Mouse (Mus musculus) yolk sac, embryonic 10.5 days (tissue): ENCODE measurements at regions not wholly inside any gene's neighbourhood (a gene's known extent, or its start where the extent isn't known, plus 50 kb on each side); places are given as distances from the start of the nearest gene placed in this dataset.

Experiments used
- DNase-seq: peaks from one replicate; pipeline ENCODE4 v3.0.0-alpha.2; 2017; ENCODE audit warnings: low spot score

DNA sequence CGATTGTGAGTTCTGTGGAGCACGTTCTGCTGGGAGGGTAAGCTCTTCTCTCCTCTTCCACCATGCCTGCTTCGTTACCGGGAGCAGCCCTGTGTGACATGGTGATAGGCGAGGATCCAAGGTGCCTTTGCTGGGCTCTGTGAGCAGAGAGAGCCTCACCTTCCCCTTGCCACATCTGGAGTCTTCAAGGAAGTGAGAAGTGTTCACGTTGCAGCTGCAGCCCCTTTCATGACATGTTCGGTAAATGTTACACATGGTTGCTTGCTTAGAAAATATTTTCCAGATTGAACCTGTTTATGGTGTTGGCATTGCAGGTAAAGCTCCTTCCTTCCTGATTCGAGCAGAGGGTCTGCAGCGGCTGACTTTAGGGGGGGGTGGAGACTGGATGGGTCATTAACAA is 244.0 kb downstream of the Ttll7 start:
- DNase-seq = no peak

DNA sequence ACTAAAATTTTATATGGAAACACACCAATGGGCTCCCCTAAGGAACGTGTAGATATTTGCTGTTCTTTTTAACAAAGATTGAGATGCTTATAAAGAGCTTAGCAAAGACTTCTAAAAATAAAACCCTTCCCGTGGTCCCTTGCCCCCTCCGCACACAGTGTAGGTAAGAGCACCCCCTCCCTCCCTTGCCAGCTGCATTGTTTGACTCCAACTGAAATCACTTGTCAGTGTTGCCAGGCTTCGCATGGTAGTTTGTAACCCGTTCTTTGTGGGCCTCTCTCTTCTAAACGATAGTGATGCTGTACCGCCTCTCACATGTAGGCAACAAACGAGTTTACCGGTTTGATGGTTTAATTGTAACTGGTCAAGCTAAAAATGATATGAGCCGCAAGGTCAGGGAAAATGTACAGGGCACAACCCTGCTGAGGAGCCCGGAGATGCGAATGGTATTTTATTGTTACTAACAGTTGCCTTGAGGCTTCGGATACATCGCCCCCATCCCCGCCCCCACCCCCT is 246.0 kb downstream of the Ttll7 start:
- no peak for DNase-seq

DNA sequence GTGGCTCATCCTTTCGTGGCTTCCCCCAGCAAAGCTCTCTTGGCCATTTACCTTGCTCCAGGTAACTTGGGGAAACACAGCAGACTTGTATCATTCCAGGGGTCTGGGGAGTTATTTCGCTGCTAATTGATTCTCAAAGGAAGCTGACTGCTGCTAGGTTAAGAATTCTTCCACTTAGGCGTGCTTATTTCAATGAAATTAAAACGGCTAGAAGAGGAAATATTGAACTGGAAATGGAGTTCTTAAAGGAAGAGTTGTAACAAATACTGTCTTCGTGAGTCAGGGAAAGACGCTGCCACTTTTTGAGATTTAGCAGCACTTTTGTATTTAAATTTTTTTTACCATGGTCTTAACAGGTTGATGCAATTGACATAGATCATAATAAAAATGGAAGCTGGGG is 246.4 kb downstream of the Ttll7 start:
- no peak for DNase-seq

DNA sequence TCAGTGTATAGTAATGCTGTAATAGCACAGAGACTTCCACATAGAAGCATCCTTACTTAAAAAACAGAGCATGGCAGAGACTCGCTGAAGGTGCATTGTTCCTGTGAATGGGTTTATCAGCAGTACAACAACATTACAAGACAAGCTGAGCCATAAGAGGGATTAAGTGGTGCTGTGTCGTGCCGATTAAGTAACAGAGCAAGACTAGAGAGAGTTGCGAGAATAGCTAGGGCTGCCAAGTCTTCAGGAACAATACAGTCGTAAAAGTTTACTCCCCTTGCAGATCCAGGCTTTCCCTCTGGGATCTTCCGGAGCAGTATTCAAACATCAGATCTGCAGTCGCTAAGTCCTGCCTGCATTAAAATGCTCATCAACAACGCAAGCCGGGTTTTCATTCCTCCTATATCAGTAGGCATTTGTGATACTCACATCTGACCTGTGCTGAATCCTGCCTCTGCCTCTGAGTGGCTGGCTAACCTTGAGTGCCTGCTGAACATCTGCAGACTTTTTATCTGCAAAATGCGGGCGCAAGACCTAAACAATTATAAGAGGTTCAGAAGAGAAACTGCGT is 247.1 kb downstream of the Ttll7 start:
- DNase-seq = no peak

DNA sequence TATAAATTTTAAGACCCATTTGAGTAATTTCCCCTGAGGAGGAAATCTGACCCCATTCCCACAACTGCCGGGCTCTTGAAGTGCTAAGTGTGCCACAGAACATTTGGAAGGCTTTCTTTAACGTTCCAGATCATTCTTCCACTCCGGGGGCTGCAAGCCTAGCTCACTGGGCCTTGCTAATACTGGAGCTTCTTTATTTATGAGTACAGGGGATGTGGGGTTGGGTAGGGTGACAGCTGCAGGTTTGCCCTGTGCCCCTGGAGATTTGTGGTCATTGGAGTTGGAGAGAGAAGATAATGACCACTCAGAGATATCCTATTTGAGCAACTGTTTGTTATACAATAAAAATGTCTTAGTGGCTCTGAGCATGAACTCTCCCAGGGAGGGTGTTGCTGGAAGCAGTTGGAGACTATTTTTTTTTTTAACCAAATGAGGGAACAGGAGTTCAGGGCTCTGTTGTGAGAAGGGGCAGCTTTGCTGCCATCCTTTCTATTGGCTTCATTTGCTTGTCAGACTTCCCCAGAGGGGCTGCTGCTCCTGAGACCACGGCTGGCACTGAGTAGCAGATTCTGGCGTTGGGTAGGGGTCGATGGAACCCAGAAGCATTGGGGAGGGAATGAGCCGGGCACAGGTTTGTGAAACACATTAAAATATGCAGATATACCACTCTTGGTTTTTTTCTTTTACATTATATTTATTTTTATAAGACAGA is 249.0 kb downstream of the Ttll7 start:
- no peak for DNase-seq

DNA sequence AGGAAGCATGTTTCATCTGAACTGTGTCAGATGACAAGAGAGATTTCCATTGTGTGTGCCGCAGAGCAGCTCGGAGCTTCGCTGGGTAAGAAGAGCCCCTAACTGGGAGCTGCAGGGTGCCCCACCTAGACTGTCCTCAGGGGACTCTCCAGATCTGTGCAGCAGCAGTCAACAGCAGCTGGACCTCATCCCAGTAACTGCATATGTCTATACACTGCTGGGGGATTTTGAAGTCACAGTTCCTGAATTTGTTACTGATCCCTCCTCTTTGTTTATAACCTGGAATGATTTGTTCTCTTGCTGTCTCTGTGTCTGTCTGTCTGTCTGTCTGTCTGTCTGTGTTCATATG is 249.6 kb downstream of the Ttll7 start:
- DNase-seq = no peak

DNA sequence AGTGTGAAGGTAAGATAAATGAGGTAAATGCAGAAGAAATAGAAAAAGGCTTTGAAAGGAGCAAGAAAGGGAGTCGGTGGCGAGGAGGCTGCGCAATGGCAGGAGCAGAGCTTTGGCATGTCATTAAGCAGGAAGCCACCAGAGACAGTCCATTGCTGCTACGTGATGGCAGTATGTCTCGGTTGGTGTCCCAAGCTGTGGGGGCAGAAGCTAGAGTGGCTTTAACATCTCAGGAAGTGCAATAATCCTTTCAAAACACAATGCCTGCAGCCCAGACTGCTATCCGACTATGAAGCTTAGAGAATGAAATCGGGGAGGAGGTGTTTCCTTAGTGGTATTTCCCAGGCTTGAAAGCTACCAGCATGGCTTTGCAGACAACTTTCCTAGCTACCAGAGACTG is 251.3 kb downstream of the Ttll7 start:
- no peak for DNase-seq

DNA sequence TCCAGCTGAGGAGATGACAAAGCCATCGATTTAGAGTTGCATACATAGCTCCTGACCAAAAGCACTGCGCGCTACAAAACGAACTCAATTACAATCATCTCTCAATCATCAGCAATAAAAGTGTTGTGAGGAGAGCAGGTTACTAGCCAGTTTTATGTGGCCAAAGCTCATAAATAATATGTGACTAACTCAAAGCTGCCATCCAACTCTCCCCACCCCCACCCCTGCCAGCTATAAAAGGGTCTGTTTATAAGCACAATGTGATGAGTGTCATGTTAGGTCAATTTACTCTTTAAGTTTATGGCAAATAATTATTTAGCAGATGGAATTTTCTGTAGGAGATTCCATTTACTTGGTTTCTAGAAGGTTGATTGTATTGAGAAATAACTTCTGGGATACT is 265.4 kb downstream of the Ttll7 start:
- DNase-seq = no peak

DNA sequence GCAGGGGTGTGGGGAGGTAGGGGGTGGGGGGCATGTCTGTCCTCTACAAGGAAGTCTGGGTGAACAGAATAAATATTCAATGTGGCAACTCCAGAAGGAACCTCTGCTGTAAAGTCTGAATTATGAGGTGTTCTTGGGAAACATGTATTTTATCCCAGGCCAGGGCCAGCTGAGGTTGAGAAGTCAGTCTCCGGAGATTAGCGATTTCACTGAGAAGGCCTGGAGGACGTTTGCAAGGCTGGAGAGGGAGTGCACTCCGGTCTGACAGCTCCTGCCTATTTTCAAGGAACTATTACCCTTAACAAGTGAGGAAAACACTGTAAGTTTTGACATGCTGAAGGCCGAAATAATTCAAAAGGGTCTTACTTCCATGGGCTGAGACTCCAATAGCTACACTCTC is 265.9 kb downstream of the Ttll7 start:
- DNase-seq = peak; percentile 39

DNA sequence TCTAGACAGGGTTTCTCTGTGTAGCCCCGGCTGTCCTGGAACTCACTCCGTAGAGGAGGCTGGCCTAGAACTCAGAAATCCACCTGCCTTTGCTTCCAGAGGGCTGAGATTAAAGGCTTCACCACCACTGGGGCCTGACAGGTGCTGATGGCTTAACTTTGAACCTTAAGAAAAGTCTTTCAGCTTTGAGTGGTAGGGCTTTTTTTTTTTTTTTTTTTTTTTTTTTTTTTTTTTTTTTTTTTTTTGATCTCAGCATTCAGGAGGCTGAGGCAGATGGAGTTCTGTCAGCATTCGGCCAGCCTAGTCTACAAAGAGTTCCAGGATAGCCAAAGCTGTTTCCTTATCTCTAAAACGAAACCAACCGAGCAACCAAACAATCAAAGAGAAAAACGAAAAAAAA is 266.5 kb downstream of the Ttll7 start:
- DNase-seq = no peak

DNA sequence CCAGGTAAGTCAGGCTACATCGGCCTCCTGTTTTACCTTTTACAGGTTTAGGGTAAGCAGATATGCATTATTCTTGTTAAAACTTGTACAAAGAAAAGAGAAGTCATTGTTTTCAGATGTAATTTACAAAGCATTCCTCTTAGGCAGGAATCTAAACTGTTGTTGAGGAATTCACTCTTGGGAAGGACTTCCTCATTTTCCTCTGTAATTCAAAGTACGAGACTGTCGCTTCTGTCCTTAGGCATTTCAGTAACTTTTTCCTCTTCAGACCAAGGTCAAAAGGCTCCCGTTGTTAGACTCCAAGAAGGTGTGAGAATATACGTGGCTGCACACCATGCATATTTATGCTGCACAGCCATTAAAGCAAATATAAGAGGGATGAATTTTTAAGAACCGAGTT is 269.7 kb downstream of the Ttll7 start:
- no peak for DNase-seq

DNA sequence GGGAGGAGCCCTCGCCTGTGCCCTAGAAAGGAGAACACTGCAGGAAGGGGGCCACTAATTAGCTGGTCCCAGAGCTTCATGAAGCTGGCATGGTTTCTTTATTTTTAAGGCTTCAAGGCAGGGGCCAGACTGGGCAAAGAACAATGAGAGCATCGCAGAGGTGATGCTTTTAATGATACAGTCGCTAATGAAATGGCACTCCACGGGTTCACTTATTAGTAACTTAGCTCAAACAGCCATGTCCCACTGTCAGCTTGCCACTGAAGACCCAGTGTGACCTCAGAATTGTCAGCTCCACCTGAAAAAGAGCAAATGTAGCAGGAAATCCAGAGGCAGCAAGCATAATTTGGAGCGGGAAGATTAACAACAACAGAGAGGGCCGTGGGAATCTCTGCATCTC is 275.6 kb downstream of the Ttll7 start:
- DNase-seq = no peak

DNA sequence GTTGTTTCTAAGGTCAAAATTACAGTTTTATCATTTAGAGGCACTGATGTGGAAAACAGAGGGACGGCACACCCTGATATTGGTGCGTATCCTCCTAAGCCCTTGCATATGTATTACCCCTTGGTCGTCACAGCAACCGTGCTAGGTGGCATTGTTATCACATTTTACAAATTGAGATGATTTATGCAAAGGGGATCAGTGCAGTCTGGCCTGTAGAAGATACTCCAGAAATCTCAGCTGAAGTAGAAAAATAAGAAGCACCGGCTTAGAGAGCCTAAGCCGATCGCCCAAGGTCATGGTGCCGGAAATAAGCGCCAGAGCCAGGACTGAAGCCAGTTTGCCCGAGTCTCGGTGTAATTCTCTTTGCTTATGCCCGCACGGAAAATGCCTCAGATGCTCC is 280.7 kb downstream of the Ttll7 start:
- DNase-seq = no peak

DNA sequence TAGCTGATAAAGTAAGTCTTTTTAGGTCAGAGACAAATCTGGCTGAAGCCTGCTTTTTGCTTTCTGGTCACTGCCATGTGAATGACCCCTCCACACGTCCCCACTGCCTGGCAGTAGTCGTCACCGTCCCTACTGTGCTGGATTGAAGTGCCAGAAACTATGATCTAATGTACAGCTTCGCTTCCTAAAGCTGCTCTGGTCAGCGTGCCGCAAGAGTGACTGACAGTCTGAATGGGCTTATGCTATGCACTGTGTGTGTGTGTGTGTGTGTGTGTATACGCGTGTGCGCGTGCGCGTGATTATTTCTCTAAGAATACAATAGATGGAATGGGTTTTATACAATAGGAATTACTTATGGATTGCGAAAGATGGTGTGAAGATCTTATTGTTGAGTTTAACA is 281.2 kb downstream of the Ttll7 start:
- no peak for DNase-seq

DNA sequence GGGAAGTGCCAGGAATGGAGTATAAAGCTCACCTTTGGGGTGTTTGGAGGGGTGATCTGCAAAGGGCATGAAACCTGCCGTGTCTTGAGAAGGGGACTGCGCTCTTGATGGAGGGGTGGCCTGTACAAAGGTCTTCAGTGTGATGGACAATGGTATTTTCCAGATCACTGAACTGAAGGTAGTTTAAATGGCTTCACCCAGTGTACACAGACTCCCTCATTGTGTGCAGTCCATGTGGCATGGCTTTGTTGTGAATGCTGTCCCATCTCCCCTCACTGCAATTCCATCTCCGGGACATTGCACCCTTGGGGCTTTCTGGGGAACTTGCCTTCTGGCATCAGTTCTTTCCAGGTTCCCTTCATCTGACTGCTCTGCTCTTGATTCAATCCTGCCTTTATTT is 288.2 kb downstream of the Ttll7 start:
- DNase-seq = no peak

DNA sequence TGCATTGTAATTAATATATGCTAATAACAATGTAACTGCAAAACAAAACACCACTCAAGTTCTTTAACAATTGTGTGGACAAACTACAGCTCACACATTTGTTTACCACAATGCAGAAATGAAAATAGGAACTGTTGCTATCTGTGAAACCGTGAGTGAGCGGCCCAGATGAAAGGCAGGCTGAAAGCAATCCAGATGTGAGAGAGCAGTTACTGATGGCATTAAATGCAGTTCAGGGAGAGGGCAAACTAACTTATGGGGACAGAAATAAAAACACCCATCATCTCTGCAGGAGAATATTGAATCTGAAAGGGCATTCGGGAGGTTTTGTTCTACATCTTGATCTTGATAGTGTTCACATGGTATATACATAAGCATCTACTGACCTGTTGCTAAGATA is 301.3 kb downstream of the Ttll7 start:
- no peak for DNase-seq

DNA sequence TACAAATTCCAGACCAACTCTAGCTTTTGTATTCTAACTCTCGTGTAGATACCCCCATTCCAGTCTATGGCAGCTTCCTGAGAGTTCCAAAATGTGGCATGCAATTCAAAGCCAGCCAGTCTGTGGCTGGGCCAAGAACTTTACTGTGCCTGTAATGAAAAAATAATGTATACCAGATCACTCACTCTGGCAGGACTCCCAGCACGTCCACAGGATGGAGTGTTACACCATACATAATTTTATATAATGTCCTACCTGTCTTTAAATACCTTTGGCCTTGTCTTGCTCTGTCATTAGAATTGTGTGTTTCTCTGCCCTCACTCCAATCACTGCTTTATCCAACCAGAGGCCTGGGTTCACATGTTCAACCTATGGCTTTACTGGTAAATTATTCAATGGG is 301.8 kb downstream of the Ttll7 start:
- DNase-seq = no peak

DNA sequence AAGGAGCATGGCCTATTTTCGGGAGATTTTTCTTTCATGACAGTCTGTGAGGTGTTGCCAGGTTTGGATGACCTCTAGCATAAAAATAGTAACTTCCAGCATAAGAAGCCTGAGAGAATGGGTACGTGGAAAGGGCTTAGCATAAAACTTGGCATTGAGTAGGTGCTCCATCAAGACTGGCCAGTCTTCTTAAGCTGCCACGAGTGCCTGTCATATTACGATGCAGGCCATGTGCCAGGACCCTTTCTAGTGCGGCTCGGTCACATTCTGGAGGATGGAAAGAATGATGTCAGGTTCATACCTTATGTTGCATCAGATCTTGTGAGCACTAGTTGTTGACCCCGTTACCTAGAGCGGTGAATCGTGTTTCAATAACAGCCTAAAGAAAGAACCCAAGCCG is 311.0 kb downstream of the Ttll7 start:
- no peak for DNase-seq

DNA sequence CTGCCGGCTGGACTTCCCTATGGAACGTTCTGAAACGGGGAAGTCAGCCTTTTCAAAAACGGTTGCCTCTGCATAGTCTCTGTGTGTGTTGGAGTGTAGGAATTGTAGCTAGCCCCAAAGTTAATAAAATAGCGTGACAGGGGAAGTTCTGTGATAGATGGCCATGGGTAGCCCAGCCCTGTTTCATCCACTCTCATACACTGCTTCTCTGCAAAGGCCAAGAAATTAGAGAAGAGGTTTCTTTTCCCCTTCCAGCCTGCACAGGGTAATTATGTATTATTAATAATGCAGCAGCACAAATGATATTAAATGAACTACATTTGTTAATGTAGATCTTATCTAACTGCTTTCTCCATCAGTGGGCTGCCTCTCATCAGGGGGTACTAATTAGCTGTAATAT is 311.4 kb downstream of the Ttll7 start:
- no peak for DNase-seq

DNA sequence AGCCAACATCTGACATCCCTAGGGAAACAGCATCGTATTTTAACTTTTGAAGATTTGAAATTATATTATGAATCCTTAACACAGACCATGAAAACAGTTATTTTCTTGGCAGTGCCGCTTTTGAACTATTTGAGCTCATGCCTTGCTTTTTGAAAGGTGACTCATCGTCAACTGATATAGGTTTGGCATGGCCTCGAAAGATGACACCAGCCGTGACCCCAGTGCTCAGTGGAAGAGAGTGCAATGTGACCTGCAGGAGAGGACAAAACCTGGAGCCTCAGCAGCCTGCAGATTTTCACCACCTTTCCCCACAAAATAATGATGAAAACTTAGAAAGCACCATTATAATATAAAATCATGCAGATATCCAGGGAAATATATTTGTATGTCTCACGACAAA is 312.8 kb downstream of the Ttll7 start:
- DNase-seq = no peak

DNA sequence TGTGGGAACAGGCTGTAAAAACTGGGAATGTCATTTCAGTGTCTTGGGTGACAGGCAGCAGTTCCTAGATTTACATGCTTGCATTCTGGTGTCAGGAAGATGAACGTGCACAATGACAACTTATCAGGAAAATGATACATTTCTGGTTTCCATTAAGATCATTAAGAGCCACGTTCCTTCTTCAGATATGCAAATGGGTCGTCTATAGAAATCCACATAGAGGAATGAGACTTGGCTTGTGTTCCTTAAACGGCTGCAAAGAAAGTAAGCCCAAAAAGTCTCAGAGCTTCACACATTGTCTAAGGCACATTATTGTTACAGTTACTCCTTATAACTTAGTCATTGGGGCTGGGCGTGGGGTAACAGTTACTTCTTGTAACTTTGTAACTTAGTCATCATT is 314.4 kb downstream of the Ttll7 start:
- no peak for DNase-seq

DNA sequence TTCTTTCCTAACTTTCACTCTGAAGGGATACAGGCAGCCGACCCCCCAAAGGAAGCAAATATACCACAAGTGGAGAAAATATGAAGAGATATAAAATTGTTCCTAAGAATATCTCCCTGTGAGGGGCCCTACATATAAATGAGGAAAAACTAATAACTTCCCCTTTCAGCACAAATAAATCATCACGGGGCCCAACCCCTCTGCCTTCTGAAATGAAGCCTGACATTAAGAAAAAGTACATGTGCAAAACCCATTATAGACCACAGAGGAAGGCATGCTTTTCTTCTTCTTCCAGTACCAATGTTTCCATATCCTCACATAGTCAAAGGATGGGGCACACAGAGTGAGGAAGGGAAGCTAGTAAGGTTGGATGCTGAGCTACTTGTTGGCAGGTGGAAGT is 317.0 kb downstream of the Ttll7 start:
- no peak for DNase-seq

DNA sequence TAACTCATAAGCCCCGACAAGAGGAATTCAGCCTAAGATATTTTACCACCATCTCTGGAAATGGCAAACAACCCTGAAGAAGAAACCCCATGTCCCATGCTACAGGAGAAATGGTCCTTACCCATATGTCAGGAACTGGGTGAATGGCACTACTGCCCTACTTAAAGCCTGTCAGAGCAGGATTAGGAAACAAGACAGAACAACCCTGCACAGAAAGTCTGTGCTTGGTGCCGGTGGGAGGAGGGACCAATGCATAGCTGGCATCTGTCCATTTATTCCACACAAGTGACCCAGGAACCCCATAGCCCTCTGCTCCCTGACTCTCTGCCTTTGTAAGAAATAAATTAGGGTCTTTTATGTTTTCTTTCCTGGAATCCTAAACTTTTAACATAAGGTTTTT is 317.9 kb downstream of the Ttll7 start:
- DNase-seq = no peak

DNA sequence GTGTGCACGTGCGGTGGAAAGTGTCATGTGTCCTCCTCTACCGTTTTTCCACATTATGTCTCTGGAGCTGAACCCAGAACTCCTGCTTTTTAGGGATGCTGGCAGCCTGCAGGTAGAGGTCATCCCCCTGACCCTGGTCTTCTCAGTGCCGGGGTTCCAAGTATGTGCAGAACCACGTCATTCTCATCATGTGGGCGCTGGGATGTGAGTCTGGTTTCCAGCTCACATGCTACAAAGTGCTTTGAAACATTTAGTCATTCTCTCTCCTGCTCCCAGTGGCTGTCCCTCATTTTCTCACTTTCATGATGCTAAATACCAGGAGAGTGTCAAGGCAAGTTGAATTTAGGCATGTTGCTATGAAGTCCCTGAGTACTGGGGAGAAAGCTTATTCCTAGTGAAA is 326.6 kb downstream of the Ttll7 start:
- no peak for DNase-seq
